Mouse (Mus musculus) kidney, embryonic 15.5 days (tissue): Measurements from ENCODE around the gene Plcd1. TPM values are rescaled to one million over a fixed set of nuclear protein-coding genes. Genes with fewer than 3 reads are reported as not detected.

Experiments
- ATAC-seq: fragments of 200-750 bp; cut with Nextera tagmentation; replicated peaks from 2 replicates; pipeline ENCODE4 v1.8.0; 2017; ENCODE audit warnings: moderate TSS enrichment; ENCODE audit not compliant: low FRiP score
- H3K27ac ChIP-seq: fragments of 300-500 bp; sonication (generic); 2 replicates; pipeline ENCODE4 v1.5.1; 2015; ENCODE audit warnings: mild to moderate bottlenecking, inconsistent platforms
- H3K27me3 ChIP-seq: fragments of 300-500 bp; sonication (generic); 2 replicates; pipeline ENCODE4 v1.6.1; 2015; ENCODE audit warnings: inconsistent platforms
- H3K36me3 ChIP-seq: fragments of 300-500 bp; sonication (generic); 2 replicates; pipeline ENCODE4 v1.6.1; 2015; ENCODE audit warnings: inconsistent platforms
- H3K4me1 ChIP-seq: fragments of 300-500 bp; sonication (generic); 2 replicates; pipeline ENCODE4 v1.6.1; 2015; ENCODE audit warnings: inconsistent platforms
- H3K4me2 ChIP-seq: fragments of 300-500 bp; sonication (generic); 2 replicates; pipeline ENCODE4 v1.6.1; 2015; ENCODE audit warnings: moderate library complexity, mild to moderate bottlenecking, inconsistent platforms
- H3K4me3 ChIP-seq: fragments of 300-500 bp; sonication (generic); replicated peaks from 2 replicates; pipeline ENCODE4 v1.5.1; 2015; ENCODE audit warnings: mild to moderate bottlenecking, inconsistent platforms
- H3K9ac ChIP-seq: fragments of 300-500 bp; sonication (generic); 2 replicates; pipeline ENCODE4 v1.6.1; 2015; ENCODE audit warnings: mild to moderate bottlenecking, inconsistent platforms
- H3K9me3 ChIP-seq: fragments of 300-500 bp; sonication (generic); replicated peaks from 2 replicates; pipeline ENCODE4 v1.6.1; 2016; ENCODE audit warnings: inconsistent platforms
- WGBS: fragments of 180-500 bp; shearing (Covaris S2); methylation state at CpG from one replicate; pipeline ENCODE4 v1.1.7; 2015; ENCODE audit warnings: mixed read lengths; 5-methylcytosine and 5-hydroxymethylcytosine counted together
- microRNA-seq: library from miRNA; unstranded; fragments of <30 nt; microRNA quantifications from one replicate; pipeline ENCODE4, GENCODE M21; 2016
- polyA plus RNA-seq: library from polyadenylated mRNA; unstranded; fragments of >200 nt; fragmentation: Nextera tagmentation; extraction: Ambion mirVana; gene quantifications from 2 replicates; pipeline ENCODE4 v1.2.1, GENCODE M21; 2015

Plcd1 gene
- polyA plus RNA-seq, 1 experiment from 2014 or later, result 20.1 TPM

GRCm38 (mm10) chr9:119027337-119027736, 66.0 kb downstream of the Plcd1 start:
- Histone ChIP-seq H3K36me3 (peaks cover 43% of the 10 kb centered on the region), H3K9ac (no peak overlapping the region), H3K9me3 (no peaks in the 10 kb centered on the region), H3K27me3 (no peaks in the 10 kb centered on the region), H3K4me3 (no peak overlapping the region), H3K27ac (0 out of 2 replicates have a peak overlapping the region, but pooled peaks have one; percentile 20), H3K4me1 (peaks cover 65% of the 10 kb centered on the region), H3K4me2 (no peak overlapping the region)
- whole genome bisulfite sequencing, result 94% methylated on average over 7 of the region's 7 CpGs
- ATAC-seq, result no peak

DNA sequence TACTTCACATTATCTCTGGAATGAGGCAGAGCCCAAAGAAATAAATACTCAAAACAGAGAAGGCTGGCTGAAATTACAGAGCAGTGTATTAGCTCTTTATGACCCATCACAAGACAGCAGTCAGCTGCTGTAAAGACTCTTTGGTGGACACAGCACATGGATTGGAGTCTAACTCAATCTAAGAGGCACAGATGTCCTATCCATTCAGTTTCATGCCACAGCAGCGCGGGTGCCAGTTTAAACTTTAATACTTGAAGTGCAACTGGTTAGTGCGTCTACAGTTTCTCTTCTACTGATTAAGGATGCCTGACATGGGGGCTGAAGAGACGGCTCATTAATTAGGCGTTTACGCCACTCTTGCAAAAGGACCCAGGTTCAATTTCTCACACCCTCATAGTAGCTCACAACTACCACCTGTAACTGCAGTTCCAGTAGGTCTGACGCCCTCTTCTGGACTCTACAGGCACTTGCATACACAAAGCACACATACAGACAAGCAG, 67.4 kb downstream of the Plcd1 start:
- Histone ChIP-seq H3K9ac (no peak overlapping the region), H3K36me3 (peaks cover 36% of the 10 kb centered on the region), H3K27me3 (no peaks in the 10 kb centered on the region), H3K27ac (peak overlapping the region; percentile 95), H3K4me3 (no peak overlapping the region), H3K4me2 (no peak overlapping the region), H3K9me3 (no peaks in the 10 kb centered on the region), H3K4me1 (peaks cover 66% of the 10 kb centered on the region)
- WGBS, result 48% methylated on average over 7 of the region's 7 CpGs
- ATAC-seq, result peak; percentile 85

GRCm38 (mm10) chr9:119025263-119025662, 68.0 kb downstream of the Plcd1 start:
- ATAC-seq, result peak; percentile 55
- no peaks in the 10 kb centered on the region for H3K27me3 ChIP-seq
- H3K9me3 ChIP-seq, result no peaks in the 10 kb centered on the region
- peaks cover 30% of the 10 kb centered on the region for H3K36me3 ChIP-seq
- H3K4me2 ChIP-seq, result peak overlapping the region; percentile 30; the same call in 1 of the 2 replicates
- H3K4me3 ChIP-seq, result no peak overlapping the region
- H3K27ac ChIP-seq, result peak overlapping the region; percentile 95
- 25% methylated on average over 6 of the region's 6 CpGs for WGBS
- H3K9ac ChIP-seq, result no peak overlapping the region; the same call in 1 of the 2 replicates
- H3K4me1 ChIP-seq, result peaks cover 70% of the 10 kb centered on the region

DNA sequence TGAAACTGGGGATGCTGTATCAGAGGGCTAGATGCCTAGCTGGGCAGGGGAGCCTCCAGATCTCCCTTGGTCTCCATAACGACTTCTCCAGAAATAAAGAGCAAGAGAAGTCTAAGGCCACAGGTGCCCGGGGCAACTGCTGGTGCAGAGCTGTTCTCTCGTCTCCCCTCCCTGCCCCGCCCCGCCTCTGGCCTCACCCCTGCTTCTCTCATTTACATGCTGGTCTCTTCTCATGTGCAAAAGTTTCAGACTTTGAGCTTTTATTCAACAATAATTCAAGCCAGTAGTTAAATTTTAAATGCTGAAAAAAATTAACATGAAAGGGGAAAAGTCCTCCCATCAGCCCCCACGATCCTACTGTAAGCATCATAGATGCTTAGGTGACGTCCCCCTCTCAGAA, 71.6 kb downstream of the Plcd1 start:
- H3K4me1 ChIP-seq, result peaks cover 58% of the 10 kb centered on the region
- H3K4me2 ChIP-seq, result no peak overlapping the region
- H3K36me3 ChIP-seq, result peaks cover 36% of the 10 kb centered on the region
- H3K9me3 ChIP-seq, result no peaks in the 10 kb centered on the region
- WGBS, result 64% methylated on average over 7 of the region's 7 CpGs
- H3K27me3 ChIP-seq, result no peaks in the 10 kb centered on the region
- H3K9ac ChIP-seq, result no peak overlapping the region
- no peak for ATAC-seq
- peak overlapping the region; percentile 62; the same call in 1 of the 2 replicates for H3K27ac ChIP-seq
- H3K4me3 ChIP-seq, result no peak overlapping the region

Small RNA genes within 50 kb of the gene (microRNA-seq; reads per million reads assigned to microRNA genes)
- 10.7 reads per million, percentile 29 among the genes with 10 or more reads in this experiment for gene Mir26a-1

Other genes with a start within 250 kb of the Plcd1 start
- gene Ctdspl, start 167.0 kb downstream of the Plcd1 start, polyA plus RNA-seq, result 24.9 and 26.2 TPM in 2 replicates
- gene Vill, start 40.7 kb downstream of the Plcd1 start, polyA plus RNA-seq, result 36.4 and 46.2 TPM in 2 replicates
- gene Dlec1, start 9.0 kb upstream of the Plcd1 start, polyA plus RNA-seq, result 2.6 and 6.2 TPM in 2 replicates
- gene Acaa1b, start 63.6 kb upstream of the Plcd1 start, polyA plus RNA-seq, result 26.9 and 30.5 TPM in 2 replicates
- gene Gm47289, start 65.7 kb upstream of the Plcd1 start, polyA plus RNA-seq, result not detected in 2 replicates
- 7.6 and 9.8 TPM in 2 replicates for gene Slc22a13, start 115.6 kb upstream of the Plcd1 start, polyA plus RNA-seq
- 12.3 and 14.2 TPM in 2 replicates for gene Oxsr1, start 228.9 kb upstream of the Plcd1 start, polyA plus RNA-seq
- 111 and 121 TPM in 2 replicates for gene Acaa1a, start 246.2 kb upstream of the Plcd1 start, polyA plus RNA-seq
- 25.6 and 25.9 TPM in 2 replicates for gene Myd88, start 247.9 kb upstream of the Plcd1 start, polyA plus RNA-seq